Mouse (Mus musculus) midbrain, embryonic 14.5 days (tissue): ENCODE results near the gene Ccnd3. TPM values are rescaled to one million over a fixed set of nuclear protein-coding genes. Genes with fewer than 3 reads are reported as not detected.
"Not testable (repeated sequence)": the region's sequence is repeated elsewhere in the genome, so short reads cannot be mapped to it uniquely, and the experiment has no call there.

Experiments used
- ATAC-seq: fragments of 200-750 bp; cut with Nextera tagmentation; 2 replicates; pipeline ENCODE4 v1.8.0; 2017; ENCODE audit warnings: moderate number of reproducible peaks, moderate library complexity; ENCODE audit not compliant: low FRiP score, low TSS enrichment
- DNase-seq: peaks from one replicate; pipeline ENCODE4 v3.0.0-alpha.2; 2015
- H3K27ac ChIP-seq: fragments of 300-500 bp; sonication (generic); replicated peaks from 2 replicates; pipeline ENCODE4 v1.5.1; 2014; ENCODE audit warnings: mild to moderate bottlenecking, low read depth, low read length, moderate library complexity
- H3K27me3 ChIP-seq: fragments of 300-500 bp; sonication (generic); 2 replicates; pipeline ENCODE4 v1.6.1; 2014; ENCODE audit warnings: low read length, control low read depth, mixed read lengths; ENCODE audit not compliant: control insufficient read depth, insufficient read depth
- H3K36me3 ChIP-seq: fragments of 300-500 bp; sonication (generic); 2 replicates; pipeline ENCODE4 v1.6.1; 2014; ENCODE audit warnings: low read length, control low read depth; ENCODE audit not compliant: control insufficient read depth, insufficient read depth
- H3K4me1 ChIP-seq: fragments of 300-500 bp; sonication (generic); 2 replicates; pipeline ENCODE4 v1.6.1; 2014; ENCODE audit warnings: mild to moderate bottlenecking, antibody characterized with exemption, low read length, control low read depth; ENCODE audit not compliant: control insufficient read depth, insufficient read depth
- H3K4me2 ChIP-seq: fragments of 300-500 bp; sonication (generic); 2 replicates; pipeline ENCODE4 v1.6.1; 2014; ENCODE audit warnings: mild to moderate bottlenecking, low read length, moderate library complexity
- H3K4me3 ChIP-seq: fragments of 300-500 bp; sonication (generic); replicated peaks from 2 replicates; pipeline ENCODE4 v1.5.1; 2014; ENCODE audit warnings: low read depth, low read length
- H3K9ac ChIP-seq: fragments of 300-500 bp; sonication (generic); replicated peaks from 2 replicates; pipeline ENCODE4 v1.6.1; 2014; ENCODE audit warnings: mild to moderate bottlenecking, low read length, moderate library complexity
- H3K9me3 ChIP-seq: fragments of 300-500 bp; sonication (generic); 2 replicates; pipeline ENCODE4 v1.6.1; 2016; ENCODE audit warnings: low read length, control low read depth, mixed read lengths; ENCODE audit not compliant: control insufficient read depth
- WGBS: fragments of 180-500 bp; shearing (Covaris S2); extraction: QIAGEN DNeasy Blood & Tissue Kit; methylation state at CpG from one replicate; pipeline ENCODE4 v1.1.7; 2014; 5-methylcytosine and 5-hydroxymethylcytosine counted together
- polyA plus RNA-seq: library from polyadenylated mRNA; unstranded; fragments of >200 nt; fragmentation: Nextera tagmentation; extraction: Ambion mirVana; gene quantifications from 2 replicates; pipeline ENCODE4 v1.2.1, GENCODE M21; 2014

Ccnd3 gene
- polyA plus RNA-seq, 1 experiment from 2014 or later, result 67.3 TPM

DNA sequence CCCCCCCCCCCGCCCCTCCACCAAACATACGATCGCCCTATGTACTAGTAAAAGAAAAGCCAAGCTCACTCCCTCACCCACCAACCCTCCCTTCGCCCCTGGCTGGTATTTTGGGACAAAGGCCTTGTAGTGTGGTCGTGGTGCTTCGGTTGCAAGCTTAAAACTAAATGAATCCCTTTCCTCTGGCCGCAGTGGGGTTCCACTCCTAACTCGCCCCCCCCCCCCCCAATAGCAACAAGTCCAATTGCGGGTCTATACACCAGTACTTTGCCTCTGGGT is 90.1 kb downstream of the Ccnd3 start:
- Histone ChIP-seq H3K4me1 (peaks cover 33% of the 10 kb centered on the region), H3K36me3 (peaks cover 10% of the 10 kb centered on the region), H3K27me3 (no peaks in the 10 kb centered on the region), H3K9ac (peak overlapping the region; percentile 63; the same call in 1 of the 2 replicates), H3K4me2 (peak overlapping the region; percentile 84), H3K4me3 (peak overlapping the region; percentile 63), H3K27ac (peak overlapping the region; percentile 83), H3K9me3 (no peaks in the 10 kb centered on the region)
- DNase-seq (peak; percentile 27), ATAC-seq (no peak)
- under 1% methylated on average over 9 of the region's 9 CpGs for WGBS

DNA sequence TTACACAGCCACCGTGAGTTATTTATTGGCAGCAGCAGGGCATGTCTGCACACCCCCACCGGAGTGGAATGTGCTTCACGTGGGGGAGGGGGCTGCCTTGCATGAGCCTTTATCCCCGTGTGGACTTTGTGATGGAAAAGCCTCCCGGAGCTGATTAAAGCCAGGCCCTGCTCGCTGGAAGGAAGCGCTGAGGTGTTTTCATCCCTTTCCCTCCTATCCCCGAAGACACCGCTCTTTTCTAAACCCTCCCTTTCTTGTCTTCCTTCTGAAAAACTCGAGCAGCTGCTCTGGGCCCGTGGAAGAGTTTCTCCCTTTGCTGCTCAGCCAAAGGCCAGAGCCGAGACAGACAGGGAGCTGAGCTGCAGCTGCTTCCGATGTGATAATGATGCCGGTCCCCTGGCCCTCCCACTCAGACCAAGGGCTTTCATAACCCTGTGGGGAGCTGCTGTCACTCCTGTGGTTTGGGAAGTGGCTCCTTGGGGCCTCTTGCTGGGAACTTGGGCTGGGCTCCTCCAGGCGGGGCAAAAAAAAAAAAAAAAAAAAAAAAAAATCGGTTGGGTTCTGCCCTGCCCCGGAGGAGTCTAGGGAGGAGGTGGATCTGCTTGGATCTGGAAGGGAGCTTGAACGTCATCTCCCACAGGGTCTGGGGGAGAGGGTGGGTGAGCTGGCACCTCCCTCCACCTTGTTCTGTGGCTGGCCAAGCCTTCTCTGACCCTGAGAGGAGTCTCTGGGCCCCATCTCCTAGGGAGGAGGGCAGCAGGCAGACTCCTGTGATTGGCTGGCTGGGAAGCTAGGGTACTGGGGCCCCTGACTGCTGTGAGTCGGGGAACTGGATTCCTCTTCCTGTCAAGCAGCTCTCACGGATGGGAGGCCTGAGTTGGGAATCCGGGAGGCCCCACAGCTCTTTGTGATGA is 90.7 kb downstream of the Ccnd3 start:
- Histone ChIP-seq H3K9ac (peak overlapping the region; percentile 39), H3K27me3 (no peaks in the 10 kb centered on the region), H3K9me3 (no peaks in the 10 kb centered on the region), H3K36me3 (peaks cover 14% of the 10 kb centered on the region), H3K4me1 (peaks cover 33% of the 10 kb centered on the region), H3K4me3 (peak overlapping the region; percentile 63), H3K4me2 (peak overlapping the region; percentile 84), H3K27ac (peak overlapping the region; percentile 83)
- peak; percentile 67 for DNase-seq
- WGBS, result 1% methylated on average over 21 of the region's 21 CpGs
- ATAC-seq, result peak; percentile 36

DNA sequence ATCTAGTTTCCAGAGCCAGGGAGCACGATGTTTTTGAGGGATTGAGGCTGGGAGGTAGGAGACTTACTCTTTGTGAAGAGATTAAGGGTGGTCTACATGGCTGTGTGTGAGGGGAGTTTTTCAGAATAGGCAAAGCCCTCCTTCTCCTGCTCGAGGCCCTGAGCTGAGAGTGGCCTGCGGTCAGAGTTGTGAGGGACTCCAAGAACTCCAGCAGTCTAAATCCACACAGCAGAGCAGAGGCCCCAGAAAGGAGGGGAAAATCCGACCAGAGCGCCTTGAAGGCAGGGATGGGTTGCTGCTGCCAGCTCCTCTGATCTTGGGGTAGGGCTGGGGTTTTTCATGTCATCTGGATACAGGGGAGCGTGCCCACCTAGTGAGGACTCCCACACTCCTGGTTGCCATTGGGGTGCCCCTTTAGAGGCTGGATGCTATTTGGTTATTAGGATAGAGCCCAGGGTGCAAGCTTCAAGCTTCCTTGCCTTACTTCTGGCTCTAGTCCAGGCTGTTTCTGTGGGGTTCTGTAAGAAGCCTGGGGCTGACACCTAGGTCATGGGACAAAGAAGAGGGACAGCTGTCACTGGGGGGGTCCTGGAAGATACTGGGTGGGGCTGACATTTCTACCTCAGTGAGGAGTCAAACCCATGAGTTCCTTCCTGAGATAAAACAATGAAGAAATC is 91.4 kb downstream of the Ccnd3 start:
- Histone ChIP-seq H3K9me3 (no peaks in the 10 kb centered on the region), H3K36me3 (peaks cover 22% of the 10 kb centered on the region), H3K9ac (peak overlapping the region; percentile 39), H3K4me2 (peak overlapping the region; percentile 84), H3K27ac (peak overlapping the region; percentile 83), H3K27me3 (no peaks in the 10 kb centered on the region), H3K4me1 (peaks cover 33% of the 10 kb centered on the region), H3K4me3 (peak overlapping the region; percentile 8; the same call in 1 of the 2 replicates)
- DNase-seq (no peak), ATAC-seq (no peak)
- 13% methylated on average over 6 of the region's 6 CpGs for WGBS

DNA sequence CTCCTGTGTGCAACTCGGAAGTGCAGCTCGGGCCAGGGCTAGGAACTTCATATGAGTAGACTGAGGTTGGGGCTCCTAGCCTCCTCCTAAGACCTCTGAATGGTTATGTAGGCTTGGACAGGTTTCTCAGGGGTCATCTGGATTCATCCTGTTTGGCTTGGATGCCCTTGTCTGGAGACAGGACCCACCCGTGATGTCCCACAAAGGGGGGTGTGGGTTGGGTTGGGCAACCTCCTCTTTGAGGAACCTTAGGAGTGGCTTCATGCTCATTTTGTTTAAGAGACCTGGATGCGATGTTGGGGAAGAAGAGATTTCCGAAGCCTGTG is 92.0 kb downstream of the Ccnd3 start:
- ATAC-seq (no peak), DNase-seq (no peak)
- Histone ChIP-seq H3K9ac (no peak overlapping the region; the same call in 1 of the 2 replicates), H3K4me3 (no peak overlapping the region), H3K27ac (peak overlapping the region; percentile 83), H3K4me2 (peak overlapping the region; percentile 84), H3K27me3 (no peaks in the 10 kb centered on the region), H3K36me3 (peaks cover 27% of the 10 kb centered on the region), H3K4me1 (peaks cover 33% of the 10 kb centered on the region), H3K9me3 (no peaks in the 10 kb centered on the region)
- 45% methylated on average over 5 of the region's 5 CpGs for WGBS

DNA sequence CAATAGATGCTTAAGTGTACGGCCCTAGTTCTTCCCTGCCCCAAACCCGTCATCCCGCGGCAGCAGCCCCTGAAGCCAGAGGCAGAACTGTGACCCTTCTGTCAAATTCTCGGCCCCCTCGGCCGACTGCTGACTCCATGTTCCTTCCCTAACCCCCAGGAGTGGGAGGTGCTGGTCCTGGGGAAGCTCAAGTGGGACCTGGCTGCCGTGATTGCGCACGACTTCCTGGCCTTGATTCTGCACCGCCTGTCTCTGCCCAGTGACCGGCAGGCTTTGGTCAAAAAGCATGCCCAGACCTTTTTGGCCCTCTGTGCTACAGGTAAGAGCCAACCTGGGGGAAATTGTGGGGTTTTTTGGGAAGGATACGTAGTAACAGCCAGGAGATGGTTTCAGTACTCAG is 92.4 kb downstream of the Ccnd3 start:
- peak overlapping the region; percentile 84 for H3K4me2 ChIP-seq
- ATAC-seq (no peak), DNase-seq (no peak)

DNA sequence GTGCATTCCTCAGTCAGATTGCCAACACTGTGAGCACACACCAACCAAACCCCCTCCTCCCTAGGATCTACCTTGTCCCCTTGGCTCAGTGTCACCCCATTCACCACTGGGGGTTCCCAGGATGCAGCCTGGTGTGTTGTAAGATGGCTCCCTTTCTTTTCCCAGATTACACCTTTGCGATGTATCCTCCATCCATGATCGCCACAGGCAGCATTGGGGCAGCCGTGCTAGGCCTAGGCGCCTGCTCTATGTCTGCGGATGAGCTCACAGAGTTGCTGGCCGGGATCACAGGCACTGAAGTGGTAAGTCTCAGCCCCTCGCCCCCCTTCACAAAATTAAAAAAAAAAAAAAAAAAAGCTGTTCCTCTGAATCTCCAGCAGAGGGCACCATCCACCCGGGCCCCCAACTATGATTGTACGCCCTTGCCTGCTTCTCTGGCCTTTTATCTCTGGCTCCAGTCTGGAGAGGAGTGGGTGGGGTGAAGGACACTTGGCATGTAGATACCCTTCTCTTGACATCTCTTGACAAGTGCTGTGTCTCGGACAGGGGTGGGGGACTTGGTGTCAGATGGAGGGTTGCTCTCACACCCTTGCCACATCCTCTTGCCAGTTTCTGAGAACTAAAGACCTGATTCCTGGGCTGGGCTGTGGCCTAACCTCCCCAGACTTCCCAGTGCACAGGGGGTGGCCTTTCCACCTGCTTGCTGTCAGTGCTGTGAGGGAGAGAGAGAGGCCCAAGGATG is 93.2 kb downstream of the Ccnd3 start:
- Histone ChIP-seq H3K9ac (no peak overlapping the region), H3K4me2 (no peak overlapping the region), H3K4me1 (peaks cover 33% of the 10 kb centered on the region), H3K27me3 (no peaks in the 10 kb centered on the region), H3K36me3 (peaks cover 36% of the 10 kb centered on the region), H3K4me3 (no peak overlapping the region), H3K9me3 (no peaks in the 10 kb centered on the region), H3K27ac (0 out of 2 replicates have a peak overlapping the region, but pooled peaks have one; percentile 32)
- ATAC-seq (no peak), DNase-seq (peak; percentile 66)
- 19% methylated on average over 10 of the region's 10 CpGs for WGBS

More for the DNA sequence above, 92.4 kb downstream of the Ccnd3 start:
- Histone ChIP-seq H3K9me3 (no peaks in the 10 kb centered on the region), H3K27me3 (no peaks in the 10 kb centered on the region), H3K4me1 (peaks cover 33% of the 10 kb centered on the region), H3K36me3 (peaks cover 32% of the 10 kb centered on the region), H3K9ac (no peak overlapping the region), H3K4me3 (no peak overlapping the region), H3K27ac (no peak overlapping the region)
- 49% methylated on average over 13 of the region's 13 CpGs for WGBS

DNA sequence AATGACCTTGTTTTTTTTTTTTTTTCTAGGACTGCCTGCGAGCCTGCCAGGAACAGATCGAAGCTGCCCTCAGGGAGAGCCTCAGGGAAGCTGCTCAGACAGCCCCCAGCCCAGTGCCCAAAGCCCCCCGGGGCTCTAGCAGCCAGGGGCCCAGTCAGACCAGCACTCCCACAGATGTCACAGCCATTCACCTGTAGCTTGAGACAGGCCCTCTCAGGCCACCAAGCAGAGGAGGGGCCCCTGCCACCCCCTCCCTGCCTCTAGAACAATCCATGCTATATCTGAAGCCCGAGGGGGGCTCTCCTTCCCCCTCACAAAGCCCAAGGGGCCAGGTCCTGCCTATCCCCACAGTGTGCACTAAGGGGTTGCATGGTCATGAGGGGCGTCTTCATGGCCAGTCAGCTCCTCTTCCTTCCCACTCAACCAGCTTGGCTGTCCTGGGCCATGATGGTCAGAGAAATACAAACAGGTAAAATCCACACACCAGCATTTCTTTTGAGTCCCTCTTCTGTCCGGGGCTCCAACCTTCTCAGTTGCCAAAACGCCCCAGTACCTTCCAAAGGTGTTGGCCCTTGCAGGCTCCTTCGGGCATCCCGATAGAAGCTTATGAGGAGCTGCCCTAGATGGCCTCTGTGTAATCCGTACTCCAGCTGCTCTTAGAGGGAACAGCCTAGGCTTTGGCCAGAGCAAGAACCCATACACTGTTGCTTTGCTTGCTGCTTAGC is 93.9 kb downstream of the Ccnd3 start:
- H3K27ac ChIP-seq, H3K4me3 ChIP-seq, H3K4me2 ChIP-seq, H3K9me3 ChIP-seq, DNase-seq, ATAC-seq, H3K9ac ChIP-seq, H3K27me3 ChIP-seq: not testable (repeated sequence)
- Histone ChIP-seq H3K36me3 (peaks cover 40% of the 10 kb centered on the region), H3K4me1 (peaks cover 33% of the 10 kb centered on the region)
- 87% methylated on average over 10 of the region's 10 CpGs for WGBS
